Mouse (Mus musculus) adrenal gland, postnatal 14 days (tissue): ENCODE measurements around the gene Ssu72. TPM values are rescaled to one million over a fixed set of nuclear protein-coding genes. Genes with fewer than 3 reads are reported as not detected.

Source experiments
- DNase-seq: peaks from one replicate; pipeline ENCODE4 v3.0.0; 2021; ENCODE audit warnings: mixed read lengths
- total RNA-seq: library from RNA; stranded (reverse); gene quantifications from 2 replicates; pipeline ENCODE4 v1.2.3, GENCODE M21; 2021

Gene Ssu72
- total RNA-seq, 1 experiment from 2014 or later: 97.0 TPM

DNA sequence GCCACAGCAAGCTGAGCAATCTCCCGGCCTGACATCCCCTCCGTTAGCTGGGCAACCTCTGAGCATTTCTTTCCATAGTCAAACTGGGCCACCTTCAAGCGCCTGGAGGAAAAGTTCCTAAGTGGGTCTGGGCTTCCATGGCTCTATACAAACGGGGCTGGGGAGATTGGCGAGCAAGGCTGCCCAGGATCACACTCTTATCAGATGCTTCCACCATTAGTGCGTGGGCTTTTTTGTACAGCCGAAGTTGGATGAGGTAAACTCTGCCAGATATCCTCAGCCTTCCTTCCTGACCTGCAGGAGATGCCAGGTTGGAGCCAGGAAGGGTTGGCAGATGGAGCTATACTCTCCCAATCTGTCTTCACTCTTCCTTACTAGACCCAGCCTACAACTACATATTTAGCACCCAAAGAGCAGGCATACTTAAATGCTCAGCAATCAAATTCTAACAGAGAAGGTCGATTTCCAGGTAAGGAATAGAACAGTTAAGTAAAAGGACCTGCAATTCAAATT, 41.5 kb downstream of the Ssu72 start:
- DNase-seq: no peak

DNA sequence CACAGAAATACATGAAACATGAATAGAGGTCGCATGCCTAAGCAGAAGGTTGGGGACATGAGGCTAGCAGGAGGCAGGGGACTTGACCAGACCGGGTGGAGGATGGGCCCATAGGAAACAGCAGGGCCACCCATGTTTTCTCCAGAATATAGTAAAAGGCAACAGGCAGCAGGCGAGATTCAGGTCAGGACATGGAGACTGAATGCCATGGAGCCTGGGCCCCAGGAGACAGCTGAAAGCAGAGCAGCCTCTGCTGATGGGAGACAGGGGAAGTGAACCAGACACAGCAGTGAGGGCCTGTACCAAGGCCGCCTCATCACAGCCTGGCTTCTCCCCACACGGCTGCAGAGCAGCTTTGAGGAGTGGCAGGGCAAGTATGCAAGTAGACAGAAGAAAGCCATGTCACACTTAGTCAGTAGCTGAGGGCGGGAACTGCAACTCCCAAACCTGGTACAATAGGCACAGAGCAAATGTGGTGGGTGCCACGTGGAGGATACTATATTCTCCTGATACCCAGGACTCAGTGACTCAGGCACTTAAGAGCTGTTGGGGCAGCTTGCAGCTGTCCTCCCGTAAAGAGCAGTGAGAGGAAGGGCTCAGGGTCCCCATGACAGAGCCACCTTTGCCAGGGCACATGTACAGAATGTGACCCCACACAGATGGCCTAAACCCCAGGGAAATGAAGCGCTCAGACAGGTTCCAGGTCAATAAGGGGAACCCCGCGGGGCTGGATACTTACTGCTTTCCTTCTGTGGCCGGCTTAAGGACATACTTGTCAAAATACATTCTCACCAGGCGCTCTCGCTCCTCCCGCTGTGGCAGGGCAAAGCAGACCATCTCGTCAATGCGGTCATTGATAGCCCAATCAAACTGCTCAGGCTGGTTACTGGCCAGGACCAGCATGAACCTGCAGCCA, 42.2 kb downstream of the Ssu72 start:
- DNase-seq: no peak

DNA sequence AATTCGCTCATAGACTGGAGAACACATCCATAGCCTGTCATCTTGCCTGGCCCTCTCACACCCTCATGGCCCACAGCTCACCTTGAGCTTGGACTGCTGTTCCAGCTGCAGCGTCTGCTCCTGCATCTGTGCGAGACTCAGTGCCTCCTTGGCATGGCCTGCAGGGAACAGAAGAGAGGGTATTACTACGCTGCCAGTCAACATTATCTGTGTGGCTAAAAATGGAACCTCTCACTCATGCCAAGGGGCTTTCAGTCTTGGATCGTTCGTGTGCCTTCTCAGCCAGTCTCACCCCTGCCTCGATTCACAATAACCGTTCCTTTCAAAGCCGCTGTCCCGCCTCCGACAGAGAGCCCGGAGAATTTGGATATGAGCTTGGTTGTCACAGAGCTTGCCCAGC, 52.4 kb downstream of the Ssu72 start:
- no peak for DNase-seq

DNA sequence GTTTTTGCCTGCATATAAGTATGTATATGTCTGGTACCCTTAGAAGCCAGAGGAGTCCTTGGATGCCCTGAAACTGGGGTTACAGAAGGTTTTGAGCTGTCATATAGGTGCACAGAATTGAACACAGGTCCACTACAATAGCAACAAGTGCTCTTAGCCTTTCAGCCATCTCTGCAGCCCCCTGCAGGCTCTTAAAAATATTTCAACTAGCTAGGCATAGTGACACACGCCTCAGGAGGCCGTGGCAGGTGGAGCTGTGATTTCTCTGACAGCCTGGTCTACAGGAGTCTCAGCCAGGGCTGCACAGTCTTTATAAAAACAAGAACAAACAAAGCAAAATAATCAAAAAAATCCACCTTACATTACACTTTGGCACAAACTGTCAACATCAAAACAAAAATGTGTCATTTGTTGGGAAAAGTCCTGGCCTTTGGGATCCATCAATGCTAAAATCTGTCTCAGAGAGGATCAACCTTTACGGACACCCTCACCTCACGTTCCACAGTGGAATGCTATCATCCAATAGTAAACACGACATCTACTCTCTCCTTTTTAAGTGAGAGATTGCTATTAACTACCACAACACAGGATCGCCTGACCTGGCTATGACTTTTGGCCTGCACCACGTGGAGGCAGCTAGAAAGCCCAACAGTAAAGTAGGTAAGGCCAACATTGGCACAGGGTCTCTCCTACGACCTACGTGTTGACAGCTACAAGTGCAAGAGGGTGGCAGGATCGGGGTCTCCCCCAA, 55.4 kb downstream of the Ssu72 start:
- DNase-seq: peak; percentile 65

DNA sequence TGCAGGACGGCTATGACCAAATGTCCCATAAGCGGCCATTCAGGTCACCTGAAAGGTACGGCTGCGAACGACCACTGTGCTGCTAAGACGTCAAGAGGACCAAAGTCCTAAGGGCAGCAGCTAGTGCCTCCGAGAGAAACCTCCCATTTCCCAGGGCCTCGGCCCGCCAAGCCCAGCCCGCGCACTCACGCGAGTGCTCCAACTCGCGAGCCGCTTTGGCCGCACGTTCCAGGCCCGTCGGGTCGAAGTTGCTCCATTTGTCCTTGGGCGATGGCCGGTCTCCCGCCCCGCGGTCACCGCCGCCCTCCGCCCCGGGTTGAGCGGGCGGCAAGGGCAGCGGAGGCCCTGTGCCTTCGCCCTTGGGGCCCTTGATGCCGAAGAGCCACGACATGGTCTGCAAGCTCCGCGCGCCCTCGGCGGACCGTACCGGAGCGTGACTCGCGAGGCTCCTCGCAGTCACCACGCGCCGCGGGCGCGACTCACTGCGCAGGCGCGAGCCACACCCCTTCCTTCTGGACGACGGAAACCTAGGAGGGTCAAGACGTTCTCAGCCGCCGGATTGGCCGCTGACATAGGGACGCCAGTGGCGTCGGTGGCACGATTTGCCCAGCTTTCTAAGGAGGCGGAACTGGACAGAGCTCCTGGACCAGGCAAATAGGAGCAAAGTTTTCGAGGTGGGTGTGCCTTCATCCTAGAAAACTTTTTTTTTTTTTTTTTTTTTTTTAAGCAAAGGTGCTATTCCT, 56.2 kb downstream of the Ssu72 start, which contains the start of gene Atad3a:
Gene Atad3a (minus strand): TSS at position 481 of the 743 bp plus-strand sequence.
- peak; percentile 98 for DNase-seq

- DNase-seq: peak; percentile 46
Observed at GRCm38 (mm10) chr4:155761356-155762099, 56.9 kb downstream of the Ssu72 start.

GRCm38 (mm10) chr4:155762357-155762756, 57.8 kb downstream of the Ssu72 start:
- DNase-seq: peak; percentile 68

DNA sequence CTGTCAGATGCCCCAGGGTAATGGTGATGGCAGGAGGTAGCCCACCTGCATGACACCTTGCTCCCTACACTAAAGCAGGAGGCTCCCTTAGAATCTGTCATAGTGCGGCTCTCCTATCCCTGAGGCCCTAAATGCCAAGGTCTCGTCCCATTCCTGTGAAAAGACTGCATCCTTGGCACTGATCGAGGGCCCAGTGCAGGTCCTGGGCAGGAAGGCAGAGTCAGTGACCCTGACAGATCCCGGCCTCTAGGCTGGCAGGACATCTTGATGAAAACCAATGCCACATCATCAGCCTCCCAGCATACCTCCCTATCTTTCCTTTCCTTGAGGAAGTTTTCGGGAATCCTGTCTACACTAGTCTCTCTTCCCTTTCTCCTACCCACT, 64.9 kb downstream of the Ssu72 start:
- peak; percentile 64 for DNase-seq

DNA sequence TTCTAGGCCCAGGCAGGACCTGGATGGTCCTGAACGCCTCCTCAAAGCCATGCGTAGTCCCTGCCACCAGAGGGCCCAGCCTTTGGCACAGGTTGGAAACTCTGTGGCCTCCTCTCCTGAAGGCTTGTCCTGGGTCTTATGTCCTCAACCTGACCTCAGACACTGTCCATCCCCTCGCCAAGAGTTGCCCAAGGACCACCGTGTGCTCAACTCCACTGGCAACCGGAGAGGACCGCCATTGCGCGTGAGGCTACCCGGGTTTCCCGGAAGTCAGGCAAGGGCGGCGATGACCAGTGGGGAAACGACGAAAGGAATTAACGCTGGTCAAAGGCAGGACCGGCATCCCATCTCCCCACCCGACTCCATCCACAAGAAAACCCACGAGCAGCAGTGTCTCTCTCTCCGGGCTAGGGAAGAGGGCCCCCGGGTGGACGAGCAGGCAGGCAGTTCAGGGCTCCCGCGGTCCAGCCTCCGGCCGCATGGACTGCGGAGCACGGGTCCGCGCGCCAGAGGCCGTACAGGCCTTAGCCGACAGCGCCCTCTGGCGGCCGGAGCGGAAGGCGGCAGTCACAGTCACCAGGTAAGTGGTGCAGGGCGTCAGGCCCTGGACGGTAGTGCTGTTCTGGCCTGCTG, 65.4 kb downstream of the Ssu72 start:
- DNase-seq: peak; percentile 95

DNA sequence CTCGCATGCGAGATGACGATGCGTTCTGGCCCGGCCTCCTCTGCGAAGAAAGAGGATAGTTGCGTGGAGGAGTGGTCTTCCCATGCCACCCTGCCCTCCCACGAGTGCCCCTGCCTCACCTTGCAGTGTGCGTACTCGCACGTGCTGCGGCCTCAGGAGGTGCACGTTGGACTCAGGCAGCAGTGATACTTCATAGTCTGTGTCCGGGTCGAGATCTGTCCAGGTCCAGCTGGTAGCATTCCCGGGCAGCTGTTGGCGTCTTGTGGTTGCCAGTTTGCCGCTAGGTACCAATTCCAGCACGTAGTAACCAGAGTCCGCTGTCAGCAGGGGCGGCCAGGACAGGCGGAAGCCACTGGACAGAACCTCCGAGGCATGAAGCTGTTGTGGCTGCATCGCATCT, 66.0 kb downstream of the Ssu72 start:
- no peak for DNase-seq

- no peak for DNase-seq
Observed at GRCm38 (mm10) chr4:155771706-155772105, 67.1 kb downstream of the Ssu72 start.

- DNase-seq: no peak
Observed at GRCm38 (mm10) chr4:155772786-155773185, 68.2 kb downstream of the Ssu72 start.

DNA sequence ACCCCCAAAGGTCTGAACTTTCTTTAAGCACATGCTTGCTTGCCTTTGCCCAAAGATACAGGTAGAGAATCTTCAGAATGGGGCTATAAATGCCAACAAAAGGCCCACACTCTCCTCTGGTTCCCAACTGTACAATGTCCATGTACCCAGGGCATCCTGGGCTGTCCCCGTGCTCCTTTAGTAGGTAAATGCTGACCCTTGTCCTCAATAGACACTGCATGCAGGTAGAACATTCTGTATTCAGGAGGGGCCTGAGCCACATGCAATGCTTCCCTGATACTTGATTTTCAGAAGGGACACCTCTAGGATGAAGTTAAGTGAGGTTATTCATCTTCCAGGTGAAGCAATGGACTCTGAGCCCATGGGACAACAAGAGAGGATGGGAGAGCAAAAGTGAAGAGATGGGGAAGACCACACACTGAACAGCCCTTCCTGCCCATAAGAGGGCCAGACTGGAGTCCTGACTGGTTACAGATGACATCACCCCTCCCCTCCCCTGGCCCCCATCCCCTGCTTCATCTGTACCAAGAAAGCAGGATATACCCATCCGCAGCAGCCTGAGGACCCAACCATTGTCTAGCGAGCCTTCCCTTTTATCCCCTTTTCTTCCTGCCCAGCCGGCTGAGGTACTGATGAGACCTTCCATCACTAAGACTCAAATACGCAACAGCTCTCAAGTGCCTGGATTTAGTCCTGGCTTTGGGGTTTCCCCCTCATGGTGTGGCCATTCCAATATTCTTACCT, 68.9 kb downstream of the Ssu72 start:
- no peak for DNase-seq

DNA sequence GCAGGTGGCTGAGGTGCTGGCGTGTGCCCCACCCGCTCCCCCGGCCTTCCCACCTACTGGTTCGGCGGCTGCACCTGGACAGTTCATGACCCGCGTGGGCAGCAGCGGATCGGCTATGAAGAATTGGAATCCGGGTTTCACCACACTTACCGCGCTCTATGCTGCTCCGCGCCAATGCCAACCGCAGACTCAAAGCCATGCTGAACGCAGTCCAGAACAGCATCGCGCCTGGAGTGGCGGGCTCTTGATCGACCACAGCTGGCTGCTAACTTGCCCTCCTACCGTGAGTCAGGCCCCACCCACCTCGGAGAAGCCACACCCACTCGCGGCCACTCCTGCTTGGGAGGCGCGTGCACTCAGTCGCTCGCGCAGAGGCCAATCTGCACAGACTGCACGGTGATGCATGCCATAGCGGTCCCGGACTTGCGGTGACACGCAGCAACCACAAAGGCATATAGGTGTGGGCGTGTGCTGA, 69.7 kb downstream of the Ssu72 start, which contains the start of gene Vwa1:
Gene Vwa1 (minus strand): TSS at position 419 of the 475 bp plus-strand sequence.
- peak; percentile 94 for DNase-seq

DNA sequence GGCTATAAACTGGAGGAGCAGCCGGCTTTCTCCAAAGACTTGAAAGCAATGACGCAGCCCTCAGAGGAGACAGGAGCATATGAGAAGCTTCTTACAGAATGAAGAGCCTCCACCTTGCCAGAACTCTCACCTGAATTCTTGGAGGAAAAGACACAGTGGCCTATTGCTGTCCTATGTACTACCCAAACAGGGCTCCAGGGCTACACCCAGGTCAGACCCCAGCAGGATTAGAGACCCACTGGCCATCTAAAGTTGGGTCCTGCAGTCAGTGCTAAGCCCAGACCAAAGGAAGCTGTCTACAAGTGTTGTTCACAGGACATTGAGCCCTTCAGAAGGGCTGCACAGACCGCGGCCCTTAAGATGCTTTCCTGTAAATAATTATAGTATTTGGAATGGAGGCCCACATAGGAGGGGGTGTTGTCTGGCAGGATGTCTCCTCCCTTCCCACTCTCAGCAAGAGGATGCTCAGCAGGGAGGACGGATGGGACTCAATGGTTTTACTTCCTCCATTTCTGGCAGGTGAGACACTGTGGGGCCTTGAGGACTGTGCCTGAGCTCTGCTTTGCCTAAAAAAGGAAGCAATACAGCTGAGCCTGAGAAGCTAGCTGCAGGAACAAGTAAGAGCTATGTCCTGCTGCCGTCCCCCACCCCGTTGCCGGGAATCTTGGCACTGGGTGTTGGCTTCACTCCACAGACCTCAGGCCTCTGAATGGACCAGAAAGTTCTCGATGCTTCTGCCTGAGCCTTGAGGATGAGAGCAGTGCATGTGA, 70.6 kb downstream of the Ssu72 start:
- DNase-seq: peak; percentile 66

DNA sequence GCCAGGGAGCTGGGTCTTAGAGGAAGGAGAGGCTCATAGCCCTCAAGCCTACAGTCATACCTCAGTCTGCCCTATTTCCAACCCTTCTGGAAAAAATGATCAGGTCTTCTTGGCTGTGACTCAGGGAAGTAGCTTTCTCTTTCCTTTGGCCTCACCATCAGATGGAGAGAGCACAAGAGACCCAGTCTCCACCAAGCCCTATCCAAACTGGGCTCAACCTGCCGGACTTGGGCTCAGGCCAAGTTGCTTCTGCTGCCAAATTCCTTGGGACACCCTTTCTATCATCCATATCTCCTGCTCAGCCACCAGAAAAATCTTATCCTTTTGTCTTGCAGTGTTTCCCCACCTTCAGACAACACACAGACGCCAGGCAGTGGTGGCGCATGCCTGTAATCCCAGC, 71.3 kb downstream of the Ssu72 start:
- peak; percentile 60 for DNase-seq

- no peak for DNase-seq
Observed at GRCm38 (mm10) chr4:155776704-155777335, 72.2 kb downstream of the Ssu72 start.

DNA sequence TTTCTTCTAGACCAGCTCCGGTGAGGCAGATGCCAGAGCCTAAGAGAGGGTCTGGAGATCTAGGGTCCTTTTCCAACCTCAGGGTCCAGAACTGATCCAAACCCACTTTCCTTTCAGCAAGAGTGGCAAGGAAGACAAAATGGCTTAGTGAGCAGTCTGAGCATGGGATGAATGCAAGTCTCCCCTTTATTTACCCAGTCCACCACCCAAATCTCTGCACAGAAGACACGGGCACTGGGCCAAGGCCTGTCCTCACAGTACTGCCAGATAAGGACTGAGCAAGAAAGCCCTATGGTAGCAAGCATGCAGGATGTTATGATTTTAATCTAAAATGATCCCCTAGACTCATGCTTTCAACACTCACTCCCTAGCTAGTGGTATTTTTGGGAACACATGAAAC, 73.2 kb downstream of the Ssu72 start:
- peak; percentile 68 for DNase-seq

DNA sequence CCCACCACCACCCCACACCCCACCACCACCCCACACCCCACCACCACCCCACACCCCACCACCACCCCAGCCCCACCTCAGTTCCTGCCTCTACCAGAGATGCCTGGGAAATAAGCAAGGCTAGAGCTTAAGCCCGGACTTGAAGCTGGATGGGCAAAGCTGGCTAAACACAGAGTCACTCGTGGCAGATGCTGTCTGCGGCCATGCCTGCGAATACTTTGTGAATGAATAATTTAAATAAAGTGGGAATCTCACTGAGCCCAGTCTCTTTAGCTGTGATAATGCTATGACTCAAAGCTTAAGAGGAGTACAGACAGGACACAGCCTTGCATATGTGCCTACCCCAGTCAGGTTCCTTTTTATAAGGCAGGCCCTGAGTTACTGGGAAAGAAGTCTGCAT, 74.9 kb downstream of the Ssu72 start:
- DNase-seq: no peak
